Mouse (Mus musculus): ENCODE measurements around the gene Stk19. TPM values are rescaled to one million over a fixed set of nuclear protein-coding genes. Genes with fewer than 3 reads are reported as not detected.

Stk19 gene
- polyA plus RNA-seq, 2 experiments: 23.9 to 46.4 TPM

DNA sequence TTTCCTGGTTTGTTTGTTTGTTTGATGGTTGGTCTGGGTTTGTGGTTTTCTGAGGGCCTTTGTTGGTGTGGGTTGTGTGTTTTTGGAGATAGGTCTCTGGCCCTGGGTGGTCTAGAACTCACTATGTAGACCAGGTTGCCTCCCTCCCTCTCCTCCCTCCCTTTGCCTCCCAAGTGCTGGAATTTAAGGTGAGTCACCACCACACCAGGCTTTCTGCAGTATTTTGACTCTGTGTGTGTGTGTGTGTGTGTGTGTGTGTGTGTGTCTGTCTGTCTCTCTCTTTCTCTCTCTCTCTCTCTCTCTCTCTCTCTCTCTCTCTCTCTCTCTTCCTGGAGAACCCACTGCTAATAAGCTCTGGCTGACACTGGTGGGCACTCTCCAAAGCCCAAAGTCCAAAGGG is 44.4 kb upstream of the Stk19 start:
- H3K9ac ChIP-seq (ENCODE audit: low read depth, low read length, severe bottlenecking): no peak overlapping the region
- no peak overlapping the region for H3K4me2 ChIP-seq (replicated peaks; ENCODE audit: low read depth, low read length, severe bottlenecking)
- peaks cover 6% of the 10 kb centered on the region; the same call in 1 of the 2 replicates for H3K4me1 ChIP-seq (ENCODE audit: control insufficient read depth, insufficient read depth, low read length)
- H3K4me3 ChIP-seq (replicated peaks; ENCODE audit: low read length): no peak overlapping the region
- H3K9me3 ChIP-seq (ENCODE audit: control insufficient read depth, low read length): no peaks in the 10 kb centered on the region
- ATAC-seq (ENCODE audit: low FRiP score, low read depth): no peak
- no peaks in the 10 kb centered on the region for H3K36me3 ChIP-seq (ENCODE audit: control insufficient read depth, insufficient read depth, low read length)
- no peak for DNase-seq (ENCODE audit: low spot score)
- no peaks in the 10 kb centered on the region for H3K27me3 ChIP-seq (ENCODE audit: control insufficient read depth, insufficient read depth, low read length)
- TF ChIP-seq POLR2A (IDR thresholded peaks at IDR 0.05; ENCODE audit: borderline replicate concordance, extremely low read depth, insufficient read depth, insufficient read length): no peak
- no peak overlapping the region for H3K27ac ChIP-seq (replicated peaks; ENCODE audit: low read depth, low read length)

DNA sequence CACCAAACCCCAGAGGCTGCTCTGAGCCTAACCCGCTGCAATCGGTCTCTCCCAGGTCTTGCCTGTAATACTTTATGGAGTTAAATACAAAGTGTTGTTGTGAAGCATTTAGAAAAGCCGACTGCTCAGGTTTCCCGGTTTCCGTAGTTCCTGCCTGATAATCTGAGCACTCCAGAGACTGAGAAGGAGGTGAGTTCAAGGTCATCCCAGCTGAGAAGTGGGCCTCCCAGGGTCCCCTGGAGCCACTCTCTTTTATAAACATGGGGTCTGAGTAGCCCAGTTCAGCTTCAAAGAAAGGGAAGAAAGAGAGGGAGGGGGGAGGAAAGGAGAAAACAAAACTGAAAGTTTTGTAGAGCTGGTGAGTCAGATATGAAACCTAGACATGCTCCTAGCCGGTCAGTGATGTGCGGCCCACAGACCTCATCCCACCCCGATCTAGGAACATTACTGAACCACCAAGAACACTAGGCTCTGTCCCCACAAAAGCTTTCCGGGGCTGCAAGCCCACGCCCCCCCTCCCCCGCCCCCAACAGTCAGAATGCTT is 42.7 kb upstream of the Stk19 start, which contains the start of gene Zbtb12:
Gene Zbtb12 (plus strand): TSS at position 148 of the 544 bp plus-strand sequence.
- Histone ChIP-seq H3K36me3 (ENCODE audit: control insufficient read depth, insufficient read depth, low read length) (no peaks in the 10 kb centered on the region), H3K9ac (ENCODE audit: low read depth, low read length, severe bottlenecking) (no peak within 1 kb of the TSS), H3K9me3 (ENCODE audit: control insufficient read depth, low read length) (no peaks in the 10 kb centered on the region), H3K4me2 (replicated peaks; ENCODE audit: low read depth, low read length, severe bottlenecking) (no peak within 1 kb of the TSS), H3K27me3 (ENCODE audit: control insufficient read depth, insufficient read depth, low read length) (no peaks in the 10 kb centered on the region), H3K4me1 (ENCODE audit: control insufficient read depth, insufficient read depth, low read length) (peaks cover 6% of the 10 kb centered on the region; the same call in 1 of the 2 replicates), H3K27ac (replicated peaks; ENCODE audit: low read depth, low read length) (no peak within 1 kb of the TSS), H3K4me3 (replicated peaks; ENCODE audit: low read length) (no peak within 1 kb of the TSS)
- no peak for ATAC-seq (ENCODE audit: low FRiP score, low read depth)
- 36% methylated on average over 11 of the region's 11 CpGs for WGBS
- no peak for TF ChIP-seq POLR2A (IDR thresholded peaks at IDR 0.05; ENCODE audit: borderline replicate concordance, extremely low read depth, insufficient read depth, insufficient read length)
- no peak for DNase-seq (ENCODE audit: low spot score)

DNA sequence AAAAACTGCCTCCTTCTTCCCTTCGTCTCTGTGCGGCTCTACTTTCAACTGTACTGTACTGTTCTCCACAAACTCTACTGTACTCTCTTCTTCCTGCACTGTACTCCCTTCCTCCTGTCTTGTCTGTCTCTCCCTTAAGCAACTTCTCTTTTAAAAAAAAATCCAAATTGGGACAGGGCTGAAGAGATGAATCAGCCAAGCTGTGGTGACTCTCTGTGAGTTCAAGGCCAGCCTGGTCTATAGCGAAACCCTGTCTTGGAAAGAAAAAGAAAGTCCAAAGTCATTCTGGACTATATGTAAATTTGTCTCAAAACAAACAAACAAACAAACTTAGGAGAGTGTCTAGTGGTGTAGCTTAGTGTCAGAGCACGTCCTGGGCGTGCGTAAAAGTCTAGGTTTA is 37.6 kb upstream of the Stk19 start:
- no peak for DNase-seq (ENCODE audit: low spot score)
- Histone ChIP-seq H3K4me1 (ENCODE audit: control insufficient read depth, insufficient read depth, low read length) (no peaks in the 10 kb centered on the region; the same call in 1 of the 2 replicates), H3K36me3 (ENCODE audit: control insufficient read depth, insufficient read depth, low read length) (no peaks in the 10 kb centered on the region), H3K9ac (ENCODE audit: low read depth, low read length, severe bottlenecking) (no peak overlapping the region), H3K4me3 (replicated peaks; ENCODE audit: low read length) (no peak overlapping the region), H3K9me3 (ENCODE audit: control insufficient read depth, low read length) (no peaks in the 10 kb centered on the region), H3K27ac (replicated peaks; ENCODE audit: low read depth, low read length) (no peak overlapping the region), H3K4me2 (replicated peaks; ENCODE audit: low read depth, low read length, severe bottlenecking) (no peak overlapping the region), H3K27me3 (ENCODE audit: control insufficient read depth, insufficient read depth, low read length) (no peaks in the 10 kb centered on the region)
- no peak for ATAC-seq (ENCODE audit: low FRiP score, low read depth)
- TF ChIP-seq POLR2A (IDR thresholded peaks at IDR 0.05; ENCODE audit: borderline replicate concordance, extremely low read depth, insufficient read depth, insufficient read length): no peak
- 90% methylated on average over 6 of the region's 6 CpGs for WGBS

DNA sequence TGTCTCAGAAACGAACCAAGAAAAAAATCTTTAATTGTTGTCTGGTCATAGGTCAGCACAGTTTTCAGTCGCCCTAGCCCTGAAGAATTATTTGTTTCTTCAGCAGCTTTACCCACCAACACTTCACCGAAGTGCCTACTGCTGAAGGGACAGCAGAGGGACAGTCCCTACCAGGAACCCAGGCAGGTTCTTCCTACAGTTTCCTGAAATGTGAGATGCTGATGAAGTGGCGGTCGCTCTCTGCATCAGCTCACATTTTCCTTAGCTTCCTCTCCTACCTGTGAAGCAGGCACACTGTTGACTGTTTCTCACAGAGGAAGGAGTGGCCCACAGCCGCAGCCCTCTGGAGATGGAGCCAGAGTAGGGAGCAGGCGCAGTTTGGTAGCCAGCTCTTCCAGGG is 29.2 kb upstream of the Stk19 start:
- ATAC-seq (ENCODE audit: low FRiP score, low read depth): no peak
- DNase-seq (ENCODE audit: low spot score): no peak
- no peak for TF ChIP-seq POLR2A (IDR thresholded peaks at IDR 0.05; ENCODE audit: borderline replicate concordance, extremely low read depth, insufficient read depth, insufficient read length)
- no peaks in the 10 kb centered on the region for H3K36me3 ChIP-seq (ENCODE audit: control insufficient read depth, insufficient read depth, low read length)
- H3K9me3 ChIP-seq (ENCODE audit: control insufficient read depth, low read length): no peaks in the 10 kb centered on the region
- WGBS: 50% methylated on average over 7 of the region's 7 CpGs
- H3K9ac ChIP-seq (ENCODE audit: low read depth, low read length, severe bottlenecking): no peak overlapping the region
- no peaks in the 10 kb centered on the region for H3K4me1 ChIP-seq (ENCODE audit: control insufficient read depth, insufficient read depth, low read length)
- no peaks in the 10 kb centered on the region for H3K27me3 ChIP-seq (ENCODE audit: control insufficient read depth, insufficient read depth, low read length)
- no peak overlapping the region for H3K27ac ChIP-seq (replicated peaks; ENCODE audit: low read depth, low read length)
- H3K4me2 ChIP-seq (replicated peaks; ENCODE audit: low read depth, low read length, severe bottlenecking): no peak overlapping the region
- H3K4me3 ChIP-seq (replicated peaks; ENCODE audit: low read length): no peak overlapping the region

DNA sequence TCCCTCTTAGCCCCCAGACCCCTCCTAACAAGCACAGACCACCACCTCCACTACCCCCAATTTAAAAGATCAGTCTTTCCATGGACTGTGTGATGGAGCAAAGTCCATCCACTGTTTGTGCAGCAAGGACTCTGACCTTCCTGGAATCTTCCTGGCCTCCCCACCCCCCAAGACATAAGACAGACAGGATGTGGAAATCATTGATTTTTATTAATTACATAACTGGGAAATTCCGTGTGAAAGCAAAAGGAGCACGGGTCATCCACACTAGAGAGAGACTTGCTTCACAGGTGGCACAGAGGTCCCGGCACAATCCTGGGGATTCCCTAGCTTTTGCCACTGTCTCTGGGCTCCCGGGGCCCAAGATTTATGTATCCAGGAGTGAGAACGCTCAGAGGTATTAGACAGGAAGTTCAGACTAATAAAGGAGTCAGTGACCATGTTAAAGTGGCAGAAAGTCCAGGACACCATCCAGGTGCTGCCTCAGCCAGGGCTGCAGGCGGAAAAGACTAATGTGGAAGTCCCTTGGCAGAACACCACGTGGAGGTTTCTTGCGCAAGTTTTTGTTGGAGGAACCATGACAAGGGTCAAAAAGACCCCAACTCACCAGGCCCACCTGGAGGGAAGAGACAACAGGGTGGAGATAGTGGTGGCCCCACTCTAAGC is 25.8 kb upstream of the Stk19 start, which contains the start of gene Cfb:
Gene Cfb (minus strand): TSS at position 103 of the 666 bp plus-strand sequence.
- Histone ChIP-seq H3K27ac (replicated peaks; ENCODE audit: low read depth, low read length) (no peak within 1 kb of the TSS), H3K4me1 (ENCODE audit: control insufficient read depth, insufficient read depth, low read length) (no peaks in the 10 kb centered on the region), H3K4me2 (replicated peaks; ENCODE audit: low read depth, low read length, severe bottlenecking) (no peak within 1 kb of the TSS), H3K27me3 (ENCODE audit: control insufficient read depth, insufficient read depth, low read length) (no peaks in the 10 kb centered on the region), H3K9ac (ENCODE audit: low read depth, low read length, severe bottlenecking) (no peak within 1 kb of the TSS), H3K4me3 (replicated peaks; ENCODE audit: low read length) (no peak within 1 kb of the TSS), H3K36me3 (ENCODE audit: control insufficient read depth, insufficient read depth, low read length) (peaks cover 2% of the 10 kb centered on the region; the same call in 1 of the 2 replicates), H3K9me3 (ENCODE audit: control insufficient read depth, low read length) (no peaks in the 10 kb centered on the region)
- ATAC-seq (ENCODE audit: low FRiP score, low read depth) (no peak), DNase-seq (ENCODE audit: low spot score) (no peak)
- WGBS: 49% methylated on average over 8 of the region's 8 CpGs
- no peak for TF ChIP-seq POLR2A (IDR thresholded peaks at IDR 0.05; ENCODE audit: borderline replicate concordance, extremely low read depth, insufficient read depth, insufficient read length)

All from limb, embryonic 14.5 days (tissue).